Mouse (Mus musculus): ENCODE data around the gene Serpine2.

DNA sequence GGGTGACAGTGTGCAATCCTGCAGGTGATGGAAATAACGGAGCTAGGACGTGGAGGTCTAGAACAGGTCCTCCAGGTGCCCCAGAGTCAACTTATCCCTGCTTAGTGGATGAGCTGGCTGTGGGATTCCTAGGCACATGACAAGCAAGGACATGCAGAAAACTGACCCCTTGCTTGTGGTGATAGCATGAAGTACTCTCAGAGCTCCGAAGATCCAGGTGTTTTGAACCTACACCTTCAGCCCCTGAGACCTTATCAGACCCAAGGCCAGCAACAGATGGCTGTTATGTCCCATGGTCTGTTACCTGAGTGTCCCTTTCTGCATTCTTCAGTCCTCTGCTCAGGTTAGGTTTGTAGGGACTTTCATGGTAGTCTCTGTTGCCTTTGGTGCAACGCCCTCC lies 2.0 kb downstream of the Serpine2 start:
- TF ChIP-seq CTCF (IDR thresholded peaks at IDR 0.05; ENCODE audit: control insufficient read depth, insufficient read depth, insufficient replicate concordance, low read depth, low read length) (no peak), POLR2A (IDR thresholded peaks at IDR 0.05; ENCODE audit: control insufficient read depth, low read depth, low read length) (no peak)

Data from testis, adult 2 months (tissue).